ENCODE assay signal across 9 mouse cellular contexts in genomic region chr2:53007142-53007541, GRCm38 (mm10).
DNase-seq lines count a peak whose midpoint lies in the region; ATAC-seq and TF ChIP-seq lines count a peak whose summit lies in the region.
"Had no signal": no experiment of that assay in that cellular context is flagged by ENCODE, and none has a peak within 500 bp of the region (broad histone marks: within the 10 kb centered on the region; RNA-seq: fewer than 3 reads in every experiment).

No protein-coding gene starts in this region.

- H3K27ac ChIP-seq in midbrain, embryonic 12.5 days (replicated peaks), result no peak overlapping the region
- no peak overlapping the region for H3K27ac ChIP-seq in midbrain, embryonic 15.5 days
- no peak overlapping the region for H3K27ac ChIP-seq in intestine, postnatal 0 days (ENCODE audit: low read depth, low read length)
- no peak overlapping the region for H3K27ac ChIP-seq in limb, embryonic 11.5 days (replicated peaks; ENCODE audit: low read depth, low read length)
- no peak overlapping the region for H3K27ac ChIP-seq in olfactory bulb, adult 2 months (ENCODE audit: insufficient read depth, low read depth, low read length)

- no peaks in the 10 kb centered on the region for H3K9me3 ChIP-seq in midbrain, embryonic 12.5 days
- no peaks in the 10 kb centered on the region for H3K9me3 ChIP-seq in midbrain, embryonic 15.5 days
- H3K9me3 ChIP-seq in intestine, postnatal 0 days (ENCODE audit: control insufficient read depth), result no peaks in the 10 kb centered on the region
- no peaks in the 10 kb centered on the region for H3K9me3 ChIP-seq in limb, embryonic 11.5 days (ENCODE audit: control insufficient read depth, low read length)
- H3K9me3 ChIP-seq: megakaryocyte, embryonic 14.5 days had no signal

- H3K4me2 ChIP-seq in midbrain, embryonic 12.5 days (replicated peaks), result no peak overlapping the region
- H3K4me2 ChIP-seq in midbrain, embryonic 15.5 days, result no peak overlapping the region
- no peak overlapping the region for H3K4me2 ChIP-seq in intestine, postnatal 0 days (replicated peaks; ENCODE audit: low read depth)
- no peak overlapping the region for H3K4me2 ChIP-seq in limb, embryonic 11.5 days (ENCODE audit: low read depth, severe bottlenecking)

- no peak overlapping the region for H3K4me3 ChIP-seq in midbrain, embryonic 12.5 days
- H3K4me3 ChIP-seq in midbrain, embryonic 15.5 days, result no peak overlapping the region
- H3K4me3 ChIP-seq in intestine, postnatal 0 days (ENCODE audit: low read depth, low read length), result no peak overlapping the region
- H3K4me3 ChIP-seq in limb, embryonic 11.5 days (ENCODE audit: low read depth, low read length), result no peak overlapping the region
- no peak overlapping the region for H3K4me3 ChIP-seq in olfactory bulb, adult 2 months (ENCODE audit: insufficient read depth, low read depth, low read length)
- H3K4me3 ChIP-seq: megakaryocyte, embryonic 14.5 days had no signal

- H3K36me3 ChIP-seq in midbrain, embryonic 12.5 days, result no peaks in the 10 kb centered on the region
- no peaks in the 10 kb centered on the region for H3K36me3 ChIP-seq in midbrain, embryonic 15.5 days (replicated peaks)
- H3K36me3 ChIP-seq in intestine, postnatal 0 days (ENCODE audit: control insufficient read depth, insufficient read depth), result no peaks in the 10 kb centered on the region
- H3K36me3 ChIP-seq in limb, embryonic 11.5 days (ENCODE audit: control insufficient read depth, insufficient read depth, low read length), result no peaks in the 10 kb centered on the region

- no peak for TF ChIP-seq POLR2A in olfactory bulb, adult 2 months (IDR thresholded peaks at IDR 0.05; ENCODE audit: insufficient read depth, low read depth, low read length)

- WGBS in midbrain, embryonic 12.5 days, result 17% methylated on average over 5 of the region's 5 CpGs
- 16% methylated on average over 5 of the region's 5 CpGs for whole genome bisulfite sequencing in midbrain, embryonic 15.5 days
- WGBS in intestine, postnatal 0 days, result 18% methylated on average over 5 of the region's 5 CpGs
- 23% methylated on average over 5 of the region's 5 CpGs for WGBS in limb, embryonic 11.5 days
- WGBS in olfactory bulb, adult 2 months, result 29% methylated on average over 5 of the region's 5 CpGs

- DNase-seq in c-Kit-positive CD71-negative TER-119-negative erythroid progenitor cells, embryonic 14.5 days (ENCODE audit: low read depth), result peak; percentile 43
- DNase-seq in frontal cortex, postnatal 25 days (ENCODE audit: low spot score in 2 of 2), result peak; percentile 29 to 41
- peak; percentile 61 for DNase-seq in limb, embryonic 11.5 days (ENCODE audit: low spot score)
- peak; percentile 44 for DNase-seq in yolk sac, embryonic 10.5 days (ENCODE audit: low spot score)

- 0 out of 2 replicates have a peak, but pooled peaks have one; percentile 27 for ATAC-seq in midbrain, embryonic 12.5 days (ENCODE audit: low FRiP score, low read depth)
- no peak for ATAC-seq in midbrain, embryonic 15.5 days (replicated peaks)
- ATAC-seq in intestine, postnatal 0 days, result no peak
- no peak for ATAC-seq in limb, embryonic 11.5 days (ENCODE audit: insufficient number of reproducible peaks, low FRiP score, low TSS enrichment, low read depth)

- H3K9ac ChIP-seq in midbrain, embryonic 12.5 days (replicated peaks), result no peak overlapping the region
- no peak overlapping the region for H3K9ac ChIP-seq in midbrain, embryonic 15.5 days
- H3K9ac ChIP-seq in intestine, postnatal 0 days (ENCODE audit: low read depth, low read length), result no peak overlapping the region
- H3K9ac ChIP-seq in limb, embryonic 11.5 days (ENCODE audit: low read length), result no peak overlapping the region

- peak; percentile 88 for TF ChIP-seq CTCF in intestine, postnatal 0 days (IDR thresholded peaks at IDR 0.05; ENCODE audit: low read depth)
- TF ChIP-seq CTCF in olfactory bulb, adult 2 months (IDR thresholded peaks at IDR 0.05; ENCODE audit: insufficient read depth, low read depth, low read length), result peak; percentile 76

- peaks cover 12% of the 10 kb centered on the region; the same call in 1 of the 2 replicates for H3K4me1 ChIP-seq in midbrain, embryonic 12.5 days
- H3K4me1 ChIP-seq in midbrain, embryonic 15.5 days, result peaks cover 18% of the 10 kb centered on the region
- H3K4me1 ChIP-seq in intestine, postnatal 0 days (replicated peaks; ENCODE audit: control insufficient read depth, insufficient read depth, low read length), result no peaks in the 10 kb centered on the region
- H3K4me1 ChIP-seq in limb, embryonic 11.5 days (ENCODE audit: control insufficient read depth, insufficient read depth, low read length), result no peaks in the 10 kb centered on the region
- 0 out of 2 replicates have a peak, but pooled peaks cover 4% of the 10 kb centered on the region for H3K4me1 ChIP-seq in olfactory bulb, adult 2 months (ENCODE audit: control insufficient read depth, insufficient read depth, low read length)
- H3K4me1 ChIP-seq: megakaryocyte, embryonic 14.5 days had no signal

- no peaks in the 10 kb centered on the region for H3K27me3 ChIP-seq in midbrain, embryonic 12.5 days
- no peaks in the 10 kb centered on the region for H3K27me3 ChIP-seq in midbrain, embryonic 15.5 days (replicated peaks)
- H3K27me3 ChIP-seq in intestine, postnatal 0 days (replicated peaks; ENCODE audit: control insufficient read depth, insufficient read depth, low read length), result no peaks in the 10 kb centered on the region
- no peaks in the 10 kb centered on the region for H3K27me3 ChIP-seq in limb, embryonic 11.5 days (ENCODE audit: control insufficient read depth, insufficient read depth, low read length)
